Mouse (Mus musculus) cerebellum, adult 8-10 months (tissue): ENCODE results near the gene Vmn1r40.

ENCODE experiments used
- DNase-seq: peaks from one replicate; pipeline ENCODE4 v3.0.0; 2022

The Vmn1r40 gene

GRCm38 (mm10) chr6:89707240-89707639 is at the start of gene Vmn1r40:
Gene Vmn1r40 (plus strand): TSS chr6:89707540.
- DNase-seq: no peak

- DNase-seq: no peak
Observed at GRCm38 (mm10) chr6:89658342-89658741, 49.0 kb upstream of the Vmn1r40 start.

- DNase-seq: no peak
Observed at GRCm38 (mm10) chr6:89658931-89659330, 48.4 kb upstream of the Vmn1r40 start.

- no peak for DNase-seq
Observed at GRCm38 (mm10) chr6:89659692-89660423, 47.5 kb upstream of the Vmn1r40 start.

- no peak for DNase-seq
Observed at GRCm38 (mm10) chr6:89660490-89660889, 46.9 kb upstream of the Vmn1r40 start.

- DNase-seq: no peak
Observed at GRCm38 (mm10) chr6:89662521-89662920, 44.8 kb upstream of the Vmn1r40 start.

GRCm38 (mm10) chr6:89665155-89665554 is 42.2 kb upstream of the Vmn1r40 start:
- no peak for DNase-seq

- no peak for DNase-seq
Observed at GRCm38 (mm10) chr6:89665667-89666066, 41.7 kb upstream of the Vmn1r40 start.

- no peak for DNase-seq
Observed at GRCm38 (mm10) chr6:89666976-89667375, 40.4 kb upstream of the Vmn1r40 start.

- DNase-seq: no peak
Observed at GRCm38 (mm10) chr6:89669556-89669955, 37.8 kb upstream of the Vmn1r40 start.

- no peak for DNase-seq
Observed at GRCm38 (mm10) chr6:89671431-89671830, 35.9 kb upstream of the Vmn1r40 start.

- peak; percentile 25 for DNase-seq
Observed at GRCm38 (mm10) chr6:89672641-89673040, 34.7 kb upstream of the Vmn1r40 start.

GRCm38 (mm10) chr6:89673135-89673780 is 34.1 kb upstream of the Vmn1r40 start:
- DNase-seq: peak; percentile 7

GRCm38 (mm10) chr6:89678522-89678921 is 28.8 kb upstream of the Vmn1r40 start:
- DNase-seq: no peak

GRCm38 (mm10) chr6:89679291-89679835 is 28.0 kb upstream of the Vmn1r40 start:
- DNase-seq: peak; percentile 67

- DNase-seq: peak; percentile 81
Observed at GRCm38 (mm10) chr6:89680155-89680554, 27.2 kb upstream of the Vmn1r40 start.

GRCm38 (mm10) chr6:89684231-89684630 is 23.1 kb upstream of the Vmn1r40 start:
- DNase-seq: no peak

- DNase-seq: no peak
Observed at GRCm38 (mm10) chr6:89687100-89687499, 20.2 kb upstream of the Vmn1r40 start.

- DNase-seq: no peak
Observed at GRCm38 (mm10) chr6:89706624-89707023, 716 bp upstream of the Vmn1r40 start.

- no peak for DNase-seq
Observed at GRCm38 (mm10) chr6:89718051-89718450, 10.7 kb downstream of the Vmn1r40 start.

GRCm38 (mm10) chr6:89740466-89740865 is 33.1 kb downstream of the Vmn1r40 start, which contains the start of gene Vmn1r41:
Gene Vmn1r41 (plus strand): TSS chr6:89740766.
- no peak for DNase-seq

- DNase-seq: no peak
Observed at GRCm38 (mm10) chr6:89742811-89743210, 35.5 kb downstream of the Vmn1r40 start.
